Mouse (Mus musculus): ENCODE data around the gene Lrrc4.

Lrrc4 gene

DNA sequence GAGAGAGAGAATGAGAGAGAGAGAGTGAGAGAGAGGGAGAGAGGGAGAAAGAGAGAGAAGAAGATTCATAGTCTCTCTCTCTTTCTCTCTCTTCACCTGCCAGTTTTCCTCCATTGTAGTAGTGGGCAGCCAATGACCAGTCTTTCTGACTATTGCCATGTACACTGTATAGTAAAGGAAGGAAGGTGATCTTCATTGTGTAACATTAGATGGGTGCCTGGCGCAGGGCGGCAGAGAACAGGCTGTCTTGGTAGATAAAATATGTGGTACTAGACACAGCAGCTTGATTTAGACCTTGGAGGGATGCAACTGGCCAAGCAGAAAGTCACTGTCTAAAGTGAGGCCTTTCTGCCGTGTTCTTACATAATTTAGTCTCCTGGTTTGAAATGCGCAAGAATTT is 216.7 kb downstream of the Lrrc4 start:
- DNase-seq (ENCODE audit: low spot score in 2 of 2) = no peak

DNA sequence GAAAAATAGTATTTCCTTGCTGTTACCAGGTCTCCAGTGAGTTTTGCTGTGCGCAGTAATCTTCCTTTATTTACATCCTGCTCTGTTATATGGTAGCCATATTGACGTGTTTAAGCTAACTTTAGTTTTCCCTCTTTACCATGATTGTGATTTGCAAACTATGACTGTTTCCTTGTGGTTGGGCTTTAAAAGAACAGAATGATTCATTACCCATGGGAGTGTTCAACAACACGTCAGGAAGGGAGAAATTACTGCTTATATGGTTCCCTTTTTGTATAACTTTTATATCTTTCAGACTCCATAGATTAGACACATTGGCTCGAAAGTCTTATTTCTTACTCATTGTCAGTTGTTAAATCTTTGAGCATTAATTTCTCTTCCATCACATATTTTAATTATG is 218.1 kb downstream of the Lrrc4 start:
- no peak for DNase-seq (ENCODE audit: low spot score in 2 of 2)
